Mouse (Mus musculus) brain, embryonic 14.5 days (tissue): ENCODE results near the gene Tbc1d22a. TPM values are rescaled to one million over a fixed set of nuclear protein-coding genes. Genes with fewer than 3 reads are reported as not detected.

Experiments
- DNase-seq: peaks from one replicate; pipeline ENCODE4 v3.0.0-alpha.2; 2011; ENCODE audit warnings: low read depth
- CTCF ChIP-seq: fragments of 200-500 bp; IDR thresholded peaks from 2 replicates; pipeline ENCODE4 v1.5.1; 2012; ENCODE audit warnings: inconsistent platforms, mild to moderate bottlenecking, moderate library complexity, borderline replicate concordance; ENCODE audit not compliant: insufficient read depth, insufficient read length; ENCODE audit errors: extremely low read depth
- POLR2A ChIP-seq: fragments of 200-500 bp; IDR thresholded peaks from 2 replicates; pipeline ENCODE4 v1.6.1; 2012; ENCODE audit warnings: mild to moderate bottlenecking, inconsistent platforms, borderline replicate concordance; ENCODE audit not compliant: poor library complexity, insufficient read depth, insufficient read length, severe bottlenecking; ENCODE audit errors: extremely low read depth
- polyA plus RNA-seq: library from polyadenylated mRNA; depleted of rRNA; stranded (reverse); fragments of >200 nt; gene quantifications from 2 replicates; pipeline ENCODE4 v1.2.3, GENCODE M21; 2012

The Tbc1d22a gene
- polyA plus RNA-seq, 1 experiment = 16.8 TPM

- TF ChIP-seq POLR2A (no peak), CTCF (no peak)
- DNase-seq = no peak
Observed at GRCm38 (mm10) chr15:86256201-86256600, 41.9 kb downstream of the Tbc1d22a start.

- TF ChIP-seq POLR2A (no peak), CTCF (no peak)
- peak; percentile 75 for DNase-seq
Observed at GRCm38 (mm10) chr15:86256728-86257179, 42.5 kb downstream of the Tbc1d22a start.

- no peak for TF ChIP-seq CTCF
- TF ChIP-seq POLR2A = no peak
- no peak for DNase-seq
Observed at GRCm38 (mm10) chr15:86257916-86258685, 43.8 kb downstream of the Tbc1d22a start.

- peak; percentile 70 for DNase-seq
- TF ChIP-seq POLR2A = no peak
- no peak for TF ChIP-seq CTCF
Observed at GRCm38 (mm10) chr15:86259233-86259632, 45.0 kb downstream of the Tbc1d22a start.

- TF ChIP-seq CTCF (no peak), POLR2A (no peak)
- no peak for DNase-seq
Observed at GRCm38 (mm10) chr15:86260111-86260510, 45.9 kb downstream of the Tbc1d22a start.

GRCm38 (mm10) chr15:86264389-86264788, 50.1 kb downstream of the Tbc1d22a start:
- TF ChIP-seq CTCF (no peak), POLR2A (no peak)
- no peak for DNase-seq

- no peak for TF ChIP-seq CTCF
- DNase-seq = peak; percentile 59
Observed at GRCm38 (mm10) chr15:86264803-86265202, 50.5 kb downstream of the Tbc1d22a start.

- TF ChIP-seq POLR2A (no peak), CTCF (no peak)
- no peak for DNase-seq
Observed at GRCm38 (mm10) chr15:86266975-86267374, 52.7 kb downstream of the Tbc1d22a start.

GRCm38 (mm10) chr15:86268526-86268925, 54.3 kb downstream of the Tbc1d22a start:
- TF ChIP-seq CTCF = no peak
- no peak for TF ChIP-seq POLR2A
- DNase-seq = no peak

- DNase-seq = no peak
- TF ChIP-seq POLR2A (no peak), CTCF (no peak)
Observed at GRCm38 (mm10) chr15:86275754-86276153, 61.5 kb downstream of the Tbc1d22a start.

GRCm38 (mm10) chr15:86276538-86277264, 62.4 kb downstream of the Tbc1d22a start:
- DNase-seq = peak; percentile 92
- TF ChIP-seq POLR2A (no peak), CTCF (peak; percentile 44; the same call in 1 of the 2 replicates)

- TF ChIP-seq POLR2A (no peak), CTCF (no peak)
- DNase-seq = peak; percentile 92
Observed at GRCm38 (mm10) chr15:86277428-86277827, 63.2 kb downstream of the Tbc1d22a start.
